Mouse (Mus musculus) heart, postnatal 36 days (tissue): ENCODE measurements around the gene Wtap. TPM values are rescaled to one million over a fixed set of nuclear protein-coding genes. Genes with fewer than 3 reads are reported as not detected.
"Not testable (repeated sequence)": the region's sequence is repeated elsewhere in the genome, so short reads cannot be mapped to it uniquely, and the experiment has no call there.

ENCODE experiments used
- DNase-seq, 2 experiments: peaks; one replicate each; pipeline ENCODE4 v3.0.0; 2021 to 2022
- intact Hi-C: fragments of 180-260 bp; cut with DNase I; formaldehyde crosslinking; loops from one replicate; pipeline ENCODE4 v1.15.1; 2025
- total RNA-seq, 2 experiments: library from RNA; stranded (reverse); gene quantifications; 2 replicates each; pipeline ENCODE4 v1.2.3; 2021

Wtap gene
- 10 to 100 TPM; 32.3 to 33.9 TPM for total RNA-seq

- DNase-seq, result no peak
- intact Hi-C loops, result loop anchor here (5.0 to 10.0 kb wide), 2 partner anchors 577 to 679 kb away; partner anchors contain the start of gene Map3k4
Observed at GRCm38 (mm10) chr17:12994069-12994468, at the start of gene Wtap. Gene Wtap (minus strand): TSS chr17:12994169.

- intact Hi-C loops, DNase-seq: not testable (repeated sequence)
Observed at GRCm38 (mm10) chr17:13036627-13037192, 42.7 kb upstream of the Wtap start.

- no peak for DNase-seq
- intact Hi-C loops, result no loop called here
Observed at GRCm38 (mm10) chr17:13013316-13013715, 19.3 kb upstream of the Wtap start.

- DNase-seq, result peak in 1 of 2 experiments; percentile 31
- intact Hi-C loops, result loop anchor here (2.0 to 5.0 kb wide), 4 partner anchors 48 to 593 kb away; partner anchors contain the start of genes Acat2, Mrpl18 and Tcp1
Observed at GRCm38 (mm10) chr17:13009887-13010286, 15.9 kb upstream of the Wtap start.

GRCm38 (mm10) chr17:13008528-13008927 is 14.6 kb upstream of the Wtap start:
- peak in 1 of 2 experiments; percentile 47 for DNase-seq
- intact Hi-C loops, result loop anchor here (2.0 to 5.0 kb wide), 3 partner anchors 46 to 592 kb away; partner anchors contain the start of genes Acat2, Mrpl18 and Tcp1

GRCm38 (mm10) chr17:13007730-13008425 is 13.9 kb upstream of the Wtap start:
- intact Hi-C loops, result loop anchor here (1.0 to 5.0 kb wide), 4 partner anchors 16 to 591 kb away; partner anchors contain the start of genes Acat2, Mrpl18 and Tcp1
- DNase-seq, result peak; percentile 99

- no peak for DNase-seq
- intact Hi-C loops, result loop anchor here (1.0 to 5.0 kb wide), 3 partner anchors 15 to 90 kb away; partner anchors contain the start of genes Acat2, Mrpl18 and Tcp1
Observed at GRCm38 (mm10) chr17:13006984-13007383, 13.0 kb upstream of the Wtap start.

- DNase-seq, result not testable (repeated sequence)
- intact Hi-C loops, result loop anchor here (5.0 kb wide), 2 partner anchors 44 to 89 kb away; partner anchors contain the start of genes Acat2, Mrpl18 and Tcp1
Observed at GRCm38 (mm10) chr17:13006546-13006945, 12.6 kb upstream of the Wtap start, which contains the start of gene Sod2. Gene Sod2 (plus strand): TSS chr17:13006846.

GRCm38 (mm10) chr17:13004436-13004835 is 10.5 kb upstream of the Wtap start:
- DNase-seq, intact Hi-C loops: not testable (repeated sequence)

GRCm38 (mm10) chr17:13002243-13002642 is 8.3 kb upstream of the Wtap start:
- DNase-seq, intact Hi-C loops: not testable (repeated sequence)

GRCm38 (mm10) chr17:12999069-12999468 is 5.1 kb upstream of the Wtap start:
- intact Hi-C loops, result loop anchor here (10.0 kb wide), 1 partner anchor 684 kb away; the partner anchor contains the start of gene Map3k4
- no peak for DNase-seq

- intact Hi-C loops, result loop anchor here (10.0 kb wide), 1 partner anchor 683 kb away; the partner anchor contains the start of gene Map3k4
Observed at GRCm38 (mm10) chr17:12997890-12998289, 3.9 kb upstream of the Wtap start.

GRCm38 (mm10) chr17:12996345-12996744 is 2.4 kb upstream of the Wtap start:
- intact Hi-C loops, result loop anchor here (10.0 kb wide), 1 partner anchor 682 kb away; the partner anchor contains the start of gene Map3k4
- DNase-seq, result peak; percentile 41 to 45

More at GRCm38 (mm10) chr17:12997890-12998289, 3.9 kb upstream of the Wtap start:
- no peak for DNase-seq

- intact Hi-C loops, result loop anchor here (1.0 to 10.0 kb wide), 5 partner anchors 15 to 678 kb away; partner anchors contain the start of genes Acat2, Map3k4 and Mrpl18
- peak; percentile 93 to 98 for DNase-seq
Observed at GRCm38 (mm10) chr17:12992470-12992991, 1.4 kb downstream of the Wtap start.

GRCm38 (mm10) chr17:12991635-12992358 is 2.2 kb downstream of the Wtap start:
- intact Hi-C loops, result loop anchor here (1.0 to 10.0 kb wide), 5 partner anchors 16 to 677 kb away; partner anchors contain the start of genes Acat2, Map3k4 and Mrpl18
- DNase-seq, result peak; percentile 89 to 96

- intact Hi-C loops, result loop anchor here (5.0 to 10.0 kb wide), 2 partner anchors 574 to 676 kb away; partner anchors contain the start of gene Map3k4
- no peak for DNase-seq
Observed at GRCm38 (mm10) chr17:12991194-12991634, 2.8 kb downstream of the Wtap start.

GRCm38 (mm10) chr17:12990567-12991145 is 3.3 kb downstream of the Wtap start:
- DNase-seq, result no peak
- intact Hi-C loops, result loop anchor here (5.0 to 10.0 kb wide), 2 partner anchors 573 to 676 kb away; partner anchors contain the start of gene Map3k4

GRCm38 (mm10) chr17:12988096-12988495 is 5.9 kb downstream of the Wtap start:
- DNase-seq, intact Hi-C loops: not testable (repeated sequence)

- no peak for DNase-seq
- intact Hi-C loops, result no loop called here
Observed at GRCm38 (mm10) chr17:12983988-12984387, 10.0 kb downstream of the Wtap start.
